Mouse (Mus musculus): ENCODE data around the gene Hist1h2be.
A peak's percentile ranks its signal among the peaks of the same experiment; 100 is the strongest.
"Not testable (repeated sequence)": the region's sequence is repeated elsewhere in the genome, so short reads cannot be mapped to it uniquely, and the experiment has no call there.

Gene Hist1h2be

DNA sequence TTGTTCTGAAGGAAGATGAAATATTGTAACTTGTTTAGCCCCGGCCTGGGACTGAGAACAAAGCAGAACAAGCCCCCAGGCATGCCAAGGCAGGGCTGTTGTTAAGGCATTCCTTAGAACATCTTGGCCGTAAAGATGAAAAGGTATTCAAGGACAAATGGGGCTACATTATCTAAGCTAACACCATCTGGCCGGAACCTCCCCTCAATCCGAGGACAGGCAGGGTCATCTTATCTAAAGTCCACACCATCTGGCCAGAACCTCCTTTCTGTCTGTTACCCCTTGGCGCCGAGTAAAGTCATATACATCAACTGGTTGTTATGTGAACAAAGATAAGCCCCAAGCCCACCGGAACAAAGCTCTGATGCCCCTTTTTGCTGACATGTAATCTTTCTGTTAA, 29.0 kb downstream of the Hist1h2be start:
- DNase-seq (ENCODE audit: low read depth), result not testable (repeated sequence)

DNA sequence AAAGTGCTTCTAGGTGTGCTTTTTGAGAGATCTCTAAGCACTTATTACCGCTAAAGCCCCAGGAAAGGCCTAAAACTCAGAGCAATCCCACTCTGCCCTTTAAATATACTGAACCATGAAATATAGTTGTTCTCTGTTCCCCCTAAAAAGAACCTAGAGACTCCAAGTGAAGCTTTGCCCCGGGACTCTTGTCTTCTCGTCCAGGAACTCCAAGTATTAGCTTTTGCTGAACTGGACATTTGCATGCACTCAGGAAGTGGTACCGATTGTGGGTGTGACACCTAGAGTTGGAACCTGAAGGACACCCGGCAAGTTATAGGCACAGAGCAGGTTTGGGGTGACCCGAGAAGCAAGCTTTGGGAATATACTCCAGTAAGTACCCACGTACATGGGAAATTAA, 29.7 kb downstream of the Hist1h2be start:
- no peak for DNase-seq (ENCODE audit: low read depth)

DNA sequence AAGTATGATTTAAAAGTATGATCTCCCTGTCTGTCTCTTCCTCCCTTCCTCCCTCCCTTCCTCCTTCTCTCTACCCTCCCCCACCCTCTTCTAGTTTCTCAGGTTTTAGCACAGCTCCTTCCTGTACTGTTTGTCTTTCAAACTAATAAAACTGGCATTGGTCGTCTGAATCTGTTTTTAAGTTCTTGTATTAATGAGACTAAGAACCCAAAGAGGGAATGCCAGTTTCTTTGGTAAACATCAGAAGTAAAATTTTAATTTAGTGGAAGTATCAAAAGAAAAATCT, 34.0 kb downstream of the Hist1h2be start:
- peak; percentile 17 for DNase-seq (ENCODE audit: low read depth)

DNA sequence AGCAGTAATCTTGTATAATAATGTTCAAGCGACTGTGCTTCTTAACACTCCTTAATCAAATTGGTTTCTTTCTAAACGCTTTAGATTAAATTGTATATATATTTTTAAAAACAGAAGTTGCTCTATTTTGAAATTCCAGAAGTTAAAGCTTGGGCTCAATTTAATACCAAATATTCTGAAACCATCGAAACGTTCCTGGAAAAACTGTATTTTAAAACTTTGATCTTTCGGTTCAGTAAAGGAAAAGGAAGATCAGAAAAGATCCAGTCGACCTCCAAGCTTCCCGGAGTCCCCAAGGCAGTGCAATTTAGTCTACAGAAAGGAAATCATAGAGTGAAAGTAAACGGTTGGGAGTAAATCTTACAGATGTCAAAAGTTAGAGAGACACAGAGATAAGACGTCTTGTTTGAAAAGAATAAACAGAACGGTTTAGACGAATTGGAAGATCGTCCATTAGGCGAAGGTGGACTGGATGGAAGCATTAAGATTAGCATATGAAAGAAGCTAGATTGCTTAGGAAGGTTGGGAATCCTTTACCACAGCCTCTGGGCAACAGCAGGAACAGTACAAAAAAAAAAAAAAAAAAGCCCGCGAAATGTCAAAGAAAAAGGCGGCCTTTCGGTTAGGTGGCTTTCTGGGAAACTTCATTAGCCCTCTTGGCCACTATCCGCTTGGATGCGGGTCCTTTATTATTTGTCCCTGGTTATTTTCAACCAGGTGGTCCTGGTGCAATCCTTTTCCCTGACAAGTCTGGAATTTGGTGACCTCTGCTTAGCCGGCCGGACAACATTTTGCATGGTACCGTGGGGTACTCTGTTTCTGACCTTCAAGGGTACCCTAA, 34.6 kb downstream of the Hist1h2be start:
- peak; percentile 16 for DNase-seq (ENCODE audit: low read depth)

DNA sequence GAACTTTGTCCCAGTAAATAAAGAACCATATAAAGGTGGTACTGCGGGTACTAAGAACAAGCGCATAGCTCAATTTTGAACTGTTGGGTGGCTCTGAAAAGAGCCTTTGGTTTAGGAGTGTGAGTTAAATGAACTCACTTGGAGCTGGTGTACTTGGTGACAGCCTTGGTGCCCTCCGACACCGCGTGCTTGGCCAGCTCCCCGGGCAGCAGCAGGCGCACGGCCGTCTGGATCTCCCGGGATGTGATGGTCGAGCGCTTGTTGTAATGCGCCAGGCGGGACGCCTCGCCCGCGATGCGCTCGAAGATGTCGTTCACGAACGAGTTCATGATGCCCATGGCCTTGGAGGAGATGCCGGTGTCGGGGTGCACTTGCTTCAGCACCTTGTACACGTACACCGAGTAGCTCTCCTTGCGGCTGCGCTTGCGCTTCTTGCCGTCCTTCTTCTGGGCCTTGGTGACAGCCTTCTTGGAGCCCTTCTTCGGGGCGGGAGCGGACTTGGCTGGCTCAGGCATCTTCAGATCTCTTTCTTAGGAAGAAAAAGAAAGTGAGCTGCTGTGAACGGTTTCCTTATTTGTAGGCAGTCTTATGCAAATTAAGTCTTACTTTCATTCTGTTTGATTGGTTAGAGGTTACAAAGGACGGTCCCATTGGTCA, 35.4 kb downstream of the Hist1h2be start:
- peak; percentile 85 for DNase-seq (ENCODE audit: low read depth)

DNA sequence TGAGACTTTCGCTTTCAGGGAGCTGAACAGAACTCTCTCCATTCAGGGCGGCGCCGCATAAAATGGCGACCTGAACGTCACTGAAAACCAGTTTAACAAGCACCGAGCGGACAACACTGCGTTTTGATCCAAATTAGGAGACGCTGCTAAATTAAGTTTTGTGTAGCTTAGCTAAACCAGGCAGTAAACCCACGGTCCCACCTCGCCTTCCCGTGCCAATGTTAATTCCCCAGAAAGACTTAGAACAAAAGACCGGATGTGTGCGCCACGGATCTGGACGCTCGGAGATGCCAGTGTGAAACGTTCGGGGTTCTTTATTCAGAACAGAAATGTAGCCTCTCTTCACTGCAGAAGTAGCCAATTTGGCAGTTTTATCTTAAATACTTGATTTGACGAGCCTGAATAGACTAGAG, 35.9 kb downstream of the Hist1h2be start:
- DNase-seq (ENCODE audit: low read depth), result peak; percentile 81

DNA sequence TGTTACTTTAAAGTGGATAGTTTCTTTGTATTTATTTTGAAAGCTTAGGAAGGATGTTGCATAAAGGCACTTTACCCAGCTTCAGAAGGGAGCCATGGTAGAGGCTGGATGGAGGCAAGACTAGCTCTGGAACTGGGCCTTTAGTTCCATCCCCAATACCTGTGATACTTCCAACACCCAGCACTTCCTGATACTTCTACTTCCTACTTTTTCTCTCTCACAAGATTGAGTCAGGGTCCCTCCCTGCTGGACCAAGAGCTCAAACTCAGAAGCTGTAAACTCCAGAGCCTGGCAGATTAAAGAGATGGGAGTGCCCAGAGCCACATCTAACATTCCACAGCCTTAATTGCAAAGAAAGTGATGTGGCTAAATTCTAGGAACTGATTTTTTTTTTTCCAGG, 36.6 kb downstream of the Hist1h2be start:
- DNase-seq (ENCODE audit: low read depth), result peak; percentile 18

DNA sequence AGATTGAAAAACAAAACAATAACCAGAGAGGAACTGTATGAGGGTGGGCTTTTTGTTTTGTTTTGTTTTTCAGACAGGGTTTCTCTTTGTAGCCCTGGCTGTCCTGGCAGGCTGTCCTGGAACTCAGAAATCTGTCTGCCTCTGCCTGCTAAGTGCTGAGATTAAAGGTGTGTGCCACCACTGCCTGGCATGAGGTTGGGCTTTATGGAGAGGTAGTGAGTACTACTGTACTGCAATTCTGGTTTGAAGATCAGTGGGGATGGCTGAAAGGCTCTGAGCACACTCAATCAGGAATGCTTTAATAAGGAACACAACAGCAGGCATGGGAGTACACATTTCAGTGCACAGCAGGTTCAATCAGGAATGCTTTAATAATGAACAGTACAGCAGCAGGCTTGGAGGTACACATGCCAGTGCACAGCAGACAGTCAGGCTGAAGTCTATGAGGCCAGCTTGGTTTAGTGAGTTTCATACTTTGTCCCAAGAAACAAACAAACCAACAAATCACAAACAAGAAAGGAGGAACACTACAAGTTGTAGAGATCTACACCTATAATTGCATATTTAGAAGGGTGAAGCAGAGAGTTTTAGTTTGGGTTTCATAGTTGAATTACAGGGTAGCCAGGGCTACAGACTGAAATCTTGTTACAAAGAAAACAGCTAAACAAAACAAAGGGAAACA, 37.4 kb downstream of the Hist1h2be start:
- DNase-seq (ENCODE audit: low read depth), result no peak

DNA sequence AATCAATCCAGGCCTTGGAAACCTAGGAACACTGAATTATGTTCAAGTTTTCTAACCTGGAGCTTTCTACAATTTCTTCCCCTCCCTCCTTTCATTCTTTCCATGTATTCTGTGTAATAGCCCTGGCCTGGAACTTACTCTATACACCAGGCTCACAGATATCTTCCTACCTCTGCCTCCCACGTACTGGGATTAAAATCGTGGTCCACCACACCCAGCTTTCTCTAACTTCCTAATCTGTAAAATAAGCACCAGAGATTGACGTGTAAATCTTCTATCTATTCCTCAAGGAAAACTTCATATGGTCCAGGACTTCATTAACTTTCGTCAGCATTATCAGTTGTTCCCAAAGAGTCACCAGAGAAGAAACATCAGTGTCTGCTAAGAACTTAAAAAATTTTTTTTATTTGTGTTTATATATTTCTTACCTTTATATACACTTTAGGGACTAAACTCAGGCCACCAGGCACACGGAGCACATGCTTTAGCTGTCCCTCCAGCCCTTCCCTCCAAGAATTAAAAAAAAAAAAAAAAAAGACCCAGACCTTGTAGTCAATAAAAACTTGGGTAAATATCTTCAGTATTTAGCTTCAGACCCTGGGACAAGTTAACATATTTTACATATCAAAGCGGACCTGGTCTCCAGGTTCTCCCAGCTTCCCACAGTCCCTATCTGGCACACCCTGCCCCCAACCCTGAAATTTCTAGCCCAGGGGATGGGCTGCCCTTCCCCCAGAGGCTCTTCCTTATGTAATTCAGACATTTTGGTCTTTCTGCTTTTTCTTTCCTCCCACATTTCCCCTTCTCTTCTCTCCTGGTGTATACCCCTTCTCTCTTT, 38.5 kb downstream of the Hist1h2be start:
- no peak for DNase-seq (ENCODE audit: low read depth)

DNA sequence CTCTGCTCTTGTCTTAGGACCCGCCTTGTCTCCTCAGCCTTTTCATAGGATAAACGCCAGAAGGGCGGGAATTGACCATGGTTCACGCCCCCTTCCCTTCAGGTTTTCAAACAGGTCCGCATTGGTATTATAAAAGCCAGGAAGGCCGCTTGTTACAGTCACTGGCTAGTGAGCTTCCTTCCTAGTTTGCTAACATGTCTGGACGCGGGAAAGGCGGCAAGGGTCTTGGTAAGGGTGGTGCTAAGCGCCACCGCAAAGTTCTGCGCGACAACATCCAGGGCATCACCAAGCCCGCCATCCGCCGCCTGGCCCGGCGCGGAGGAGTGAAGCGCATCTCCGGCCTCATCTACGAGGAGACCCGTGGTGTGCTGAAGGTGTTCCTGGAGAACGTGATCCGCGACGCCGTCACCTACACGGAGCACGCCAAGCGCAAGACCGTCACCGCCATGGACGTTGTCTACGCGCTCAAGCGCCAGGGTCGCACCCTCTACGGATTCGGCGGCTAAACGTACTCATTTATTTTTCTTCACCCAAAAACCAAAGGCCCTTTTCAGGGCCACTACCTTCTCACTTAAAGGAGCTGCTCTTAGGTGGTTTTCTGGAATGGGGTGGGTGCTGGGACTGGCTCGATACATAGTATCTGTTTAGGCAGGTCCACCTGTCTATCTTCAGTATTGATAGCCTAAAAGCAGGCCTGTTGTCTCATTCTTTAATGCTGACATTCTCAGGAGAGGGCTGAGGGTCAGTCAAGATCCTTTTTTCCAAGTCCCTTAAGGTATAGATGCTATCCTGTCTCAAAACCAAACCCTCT, 39.3 kb downstream of the Hist1h2be start, which contains the start of gene Hist1h4d:
Gene Hist1h4d (plus strand): TSS at position 191 of the 811 bp plus-strand sequence.
- DNase-seq (ENCODE audit: low read depth), result peak; percentile 97

DNA sequence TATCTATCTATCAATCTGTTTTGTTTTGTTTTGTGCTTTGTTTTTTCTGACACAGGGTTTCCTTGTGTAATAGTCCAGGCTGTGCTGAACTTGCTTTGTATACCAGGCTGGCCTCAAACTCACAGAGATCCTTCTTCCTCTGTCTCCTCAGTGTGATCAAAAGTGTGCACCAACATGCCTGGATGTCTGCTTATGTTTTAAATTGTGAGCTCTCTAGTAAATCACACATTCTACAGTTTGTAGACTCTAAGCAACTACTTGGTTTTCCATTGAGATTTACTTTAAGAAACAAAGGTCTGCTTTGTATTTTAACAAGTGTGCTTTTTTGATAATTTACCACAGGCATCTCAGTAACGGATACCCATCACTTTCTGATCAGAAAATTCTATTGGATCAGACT, 43.1 kb downstream of the Hist1h2be start:
- no peak for DNase-seq (ENCODE audit: low read depth)

DNA sequence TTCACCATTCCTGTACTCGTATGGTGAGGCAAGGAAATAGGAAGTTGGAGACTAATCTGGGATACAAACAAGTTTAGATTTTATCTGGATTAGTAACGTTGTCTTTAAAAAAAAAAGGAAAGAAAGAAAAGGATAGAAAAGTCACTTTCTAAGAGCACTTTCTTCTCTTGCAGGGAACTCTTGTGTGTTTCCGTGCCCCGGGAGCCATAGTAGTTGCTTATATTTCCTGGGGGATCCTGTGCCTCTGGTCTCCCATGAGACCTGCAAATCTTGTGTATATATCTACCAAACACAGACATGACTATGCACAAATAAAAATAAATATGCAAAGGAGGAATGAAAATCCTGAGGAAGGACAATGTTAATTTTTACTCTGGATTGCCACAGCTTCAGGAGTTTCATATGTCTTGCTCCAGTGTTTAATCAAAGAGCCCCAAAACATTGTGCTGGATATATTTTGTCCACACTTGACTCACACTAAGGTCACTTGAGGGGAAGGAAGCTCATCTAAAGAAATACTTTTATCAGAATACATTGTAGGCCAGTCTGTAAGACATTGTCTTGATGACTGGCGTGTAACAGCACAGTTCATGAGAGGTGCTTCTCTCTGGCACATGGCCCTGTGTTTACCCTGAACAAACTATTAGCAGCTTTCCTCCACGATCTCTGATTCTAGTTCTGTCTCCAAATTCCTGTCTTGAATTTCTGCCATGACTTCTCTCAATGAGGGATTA, 43.9 kb downstream of the Hist1h2be start:
- no peak for DNase-seq (ENCODE audit: low read depth)

DNA sequence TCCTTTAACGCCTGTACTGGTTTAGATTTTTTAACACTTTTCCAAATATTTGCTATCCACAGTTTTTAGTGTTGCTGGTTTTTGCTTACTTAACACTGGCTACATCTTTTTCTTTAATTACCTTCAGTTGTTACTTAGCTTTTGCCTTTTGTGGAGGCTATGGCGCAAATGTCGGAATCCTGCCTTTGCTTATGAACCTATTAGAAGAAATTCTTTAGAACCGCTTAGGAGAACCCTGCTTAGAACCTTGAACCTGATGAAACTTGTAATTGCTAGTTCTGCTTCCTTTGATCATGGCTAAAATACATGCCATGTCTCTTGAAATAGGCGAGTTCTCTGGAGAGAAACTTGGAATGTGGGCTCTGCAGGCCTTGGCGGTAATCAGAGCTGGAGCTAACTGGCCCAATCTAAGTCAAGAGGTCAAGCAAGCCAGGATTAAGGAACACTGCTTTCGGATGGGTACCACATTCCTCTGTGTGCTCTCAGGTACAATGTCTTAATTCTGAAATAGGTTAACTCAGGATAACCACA, 44.5 kb downstream of the Hist1h2be start:
- DNase-seq (ENCODE audit: low read depth), result peak; percentile 31

DNA sequence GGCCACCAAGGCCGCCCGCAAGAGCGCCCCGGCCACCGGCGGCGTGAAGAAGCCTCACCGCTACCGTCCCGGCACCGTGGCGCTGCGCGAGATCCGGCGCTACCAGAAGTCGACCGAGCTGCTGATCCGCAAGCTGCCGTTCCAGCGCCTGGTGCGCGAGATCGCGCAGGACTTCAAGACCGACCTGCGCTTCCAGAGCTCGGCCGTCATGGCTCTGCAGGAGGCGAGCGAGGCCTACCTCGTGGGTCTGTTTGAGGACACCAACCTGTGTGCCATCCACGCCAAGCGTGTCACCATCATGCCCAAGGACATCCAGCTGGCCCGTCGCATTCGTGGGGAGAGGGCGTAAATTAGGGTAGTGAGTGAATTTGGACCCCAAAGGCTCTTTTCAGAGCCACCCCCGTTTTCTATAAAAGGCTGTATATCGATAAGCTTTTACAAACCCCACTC, 45.0 kb downstream of the Hist1h2be start:
- DNase-seq (ENCODE audit: low read depth), result not testable (repeated sequence)

DNA sequence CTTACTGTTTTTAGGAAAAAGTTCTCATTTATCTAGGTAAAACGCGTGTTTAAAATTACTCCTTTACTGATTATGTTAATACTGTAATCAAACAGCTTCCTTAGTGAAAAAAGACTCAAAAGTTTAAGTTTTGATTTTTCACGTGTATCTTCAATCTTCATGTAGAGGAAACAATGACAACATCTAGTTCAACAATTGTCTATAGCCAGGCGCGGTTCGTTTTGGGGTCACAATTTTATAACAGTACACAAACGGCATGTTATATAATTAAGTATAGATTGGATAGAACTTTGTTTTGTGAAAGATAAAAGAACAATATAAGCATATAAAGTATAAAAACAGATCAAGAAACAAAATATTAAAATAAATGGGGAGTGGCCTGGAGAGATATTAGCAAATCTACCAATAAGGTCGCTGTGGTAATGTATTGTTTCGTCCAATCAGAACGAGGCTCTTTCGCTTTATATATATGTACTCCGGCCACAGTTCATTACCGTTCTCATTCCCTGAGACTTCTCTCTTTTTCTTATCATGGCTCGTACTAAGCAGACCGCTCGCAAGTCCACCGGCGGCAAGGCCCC, 45.6 kb downstream of the Hist1h2be start, which contains the start of gene Hist1h3d:
Gene Hist1h3d (plus strand): TSS at position 493 of the 581 bp plus-strand sequence.
- DNase-seq (ENCODE audit: low read depth), result peak; percentile 84

DNA sequence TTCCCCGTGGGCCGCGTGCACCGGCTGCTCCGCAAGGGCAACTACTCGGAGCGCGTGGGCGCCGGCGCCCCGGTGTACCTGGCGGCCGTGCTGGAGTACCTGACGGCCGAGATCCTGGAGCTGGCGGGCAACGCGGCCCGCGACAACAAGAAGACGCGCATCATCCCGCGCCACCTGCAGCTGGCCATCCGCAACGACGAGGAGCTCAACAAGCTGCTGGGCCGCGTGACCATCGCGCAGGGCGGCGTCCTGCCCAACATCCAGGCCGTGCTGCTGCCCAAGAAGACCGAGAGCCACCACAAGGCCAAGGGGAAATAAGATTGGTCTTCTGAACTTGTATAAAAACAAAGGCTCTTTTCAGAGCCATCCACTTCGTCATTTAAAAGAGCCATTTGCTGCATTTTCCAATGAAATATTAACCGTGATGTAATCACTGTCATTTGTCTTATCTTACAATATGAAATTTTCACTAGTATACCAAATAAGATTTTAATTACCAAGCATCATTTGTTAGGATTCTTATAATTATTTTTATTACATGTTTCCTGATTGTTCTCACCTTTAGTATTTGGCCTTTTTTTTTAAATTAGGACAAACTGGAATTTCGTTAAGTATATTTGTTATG, 46.3 kb downstream of the Hist1h2be start:
- not testable (repeated sequence) for DNase-seq (ENCODE audit: low read depth)

DNA sequence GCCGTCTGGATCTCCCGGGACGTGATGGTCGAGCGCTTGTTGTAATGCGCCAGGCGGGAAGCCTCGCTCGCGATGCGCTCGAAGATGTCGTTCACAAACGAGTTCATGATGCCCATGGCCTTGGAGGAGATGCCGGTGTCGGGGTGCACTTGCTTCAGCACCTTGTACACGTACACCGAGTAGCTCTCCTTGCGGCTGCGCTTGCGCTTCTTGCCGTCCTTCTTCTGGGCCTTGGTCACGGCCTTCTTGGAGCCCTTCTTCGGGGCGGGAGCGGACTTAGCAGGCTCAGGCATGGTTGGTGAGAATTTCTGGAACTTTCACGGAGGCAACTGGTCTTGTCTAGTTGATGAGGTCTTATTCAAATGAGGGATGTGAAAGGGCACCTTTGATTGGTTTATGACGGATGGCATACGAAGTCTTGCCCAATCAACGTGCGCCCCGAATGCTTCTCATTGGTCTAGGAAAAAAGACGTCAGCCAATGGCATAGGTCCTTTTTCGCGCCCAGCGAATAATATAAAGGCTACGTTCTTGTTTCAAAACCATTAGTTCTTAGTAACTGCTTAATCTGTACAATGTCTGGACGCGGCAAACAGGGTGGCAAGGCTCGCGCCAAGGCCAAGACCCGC, 46.9 kb downstream of the Hist1h2be start, which contains the start of the genes Hist1h2bf and Hist1h2ad:
Gene Hist1h2bf (minus strand): TSS at position 299 of the 627 bp plus-strand sequence.
Gene Hist1h2ad (plus strand): TSS at position 484 of the 627 bp plus-strand sequence.
- peak; percentile 95 for DNase-seq (ENCODE audit: low read depth)

All from NIH3T3 (cell line).